Mouse (Mus musculus): ENCODE results near the gene Ceacam16.

Gene Ceacam16

GRCm38 (mm10) chr7:19815296-19816223 lies 45.5 kb downstream of the Ceacam16 start:
- DNase-seq = no peak

GRCm38 (mm10) chr7:19813579-19814122 lies 47.4 kb downstream of the Ceacam16 start:
- no peak for DNase-seq

- DNase-seq = no peak
These were observed 47.9 kb downstream of the Ceacam16 start for GRCm38 (mm10) chr7:19813161-19813560.

- DNase-seq = peak; percentile 51 to 70
These were observed 50.0 kb downstream of the Ceacam16 start for GRCm38 (mm10) chr7:19811114-19811513.

- DNase-seq = peak; percentile 18 to 22
These were observed 51.7 kb downstream of the Ceacam16 start for GRCm38 (mm10) chr7:19809369-19809768.

DNA sequence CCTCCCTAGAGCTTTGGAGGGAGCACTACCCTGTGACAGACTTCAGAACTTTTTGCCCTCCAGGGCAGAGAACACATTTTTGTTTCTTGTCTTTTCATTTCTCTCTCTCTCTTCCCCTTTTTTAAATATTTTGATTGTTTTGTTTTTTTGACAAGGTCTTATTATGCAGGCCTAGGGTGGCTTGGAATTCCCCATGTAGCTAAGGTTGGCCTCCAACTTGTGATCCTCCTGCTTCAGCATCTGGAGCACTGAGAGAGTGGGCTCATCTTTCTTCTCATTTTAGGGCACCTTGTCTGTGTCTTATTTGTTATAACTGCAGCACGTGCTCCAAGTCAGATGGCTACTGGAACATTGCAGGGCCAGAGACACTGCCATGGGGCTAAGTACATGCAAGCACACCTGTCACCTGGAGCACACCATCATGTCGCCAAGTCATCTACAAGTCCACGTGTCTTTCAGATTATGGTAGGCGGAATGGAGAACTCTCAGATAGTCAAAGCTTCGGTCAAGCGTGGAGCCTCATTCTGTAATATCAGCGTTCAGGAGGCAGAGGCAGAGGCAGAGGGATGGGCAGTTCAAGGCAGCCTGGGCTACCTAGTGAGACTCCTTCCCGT lies 54.6 kb downstream of the Ceacam16 start:
- no peak for DNase-seq

DNA sequence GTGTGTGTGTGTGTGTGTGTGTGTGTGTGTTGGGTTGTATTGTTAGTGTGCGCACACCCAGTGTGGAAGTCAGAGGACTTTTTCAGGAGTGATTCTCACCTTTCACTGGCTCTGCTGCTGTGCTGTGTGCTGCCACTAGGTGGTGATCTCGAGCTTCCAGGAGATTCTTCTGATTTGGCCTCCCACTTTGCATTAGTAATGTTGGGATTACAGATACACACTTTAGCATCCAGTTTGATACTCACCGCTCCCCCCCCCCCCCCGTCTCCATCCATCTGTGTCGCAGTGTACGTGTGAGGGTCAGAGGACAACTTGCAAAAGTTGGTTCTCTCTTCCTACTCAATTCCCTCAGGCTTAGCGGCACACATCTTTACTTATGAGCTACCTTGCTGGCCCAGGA lies 58.1 kb downstream of the Ceacam16 start:
- DNase-seq = peak; percentile 79 to 87

All from cerebellum, postnatal 14 days (tissue).